Mouse (Mus musculus) forebrain, postnatal 0 days (tissue): Measurements from ENCODE around the gene 1110008L16Rik. TPM values are rescaled to one million over a fixed set of nuclear protein-coding genes. Genes with fewer than 3 reads are reported as not detected.

Source experiments
- ATAC-seq: fragments of 200-750 bp; cut with Nextera tagmentation; 2 replicates; pipeline ENCODE4 v1.8.0; 2017; ENCODE audit warnings: mild to moderate bottlenecking, moderate library complexity
- DNase-seq: peaks from one replicate; pipeline ENCODE4 v3.0.0-alpha.2; 2015
- H3K27ac ChIP-seq: fragments of 300-500 bp; sonication (generic); 2 replicates; pipeline ENCODE4 v1.5.1; 2014; ENCODE audit warnings: low read depth, mild to moderate bottlenecking, antibody characterized with exemption, low read length, moderate library complexity, mixed read lengths
- H3K27me3 ChIP-seq: fragments of 300-500 bp; sonication (generic); 2 replicates; pipeline ENCODE4 v1.6.1; 2014; ENCODE audit warnings: mild to moderate bottlenecking, low read length, mixed read lengths; ENCODE audit not compliant: insufficient read depth
- H3K36me3 ChIP-seq: fragments of 300-500 bp; sonication (generic); 2 replicates; pipeline ENCODE4 v1.6.1; 2014; ENCODE audit warnings: mild to moderate bottlenecking, moderate library complexity; ENCODE audit not compliant: insufficient read depth
- H3K4me1 ChIP-seq: fragments of 300-500 bp; sonication (generic); 2 replicates; pipeline ENCODE4 v1.6.1; 2014; ENCODE audit warnings: antibody characterized with exemption; ENCODE audit not compliant: insufficient read depth
- H3K4me2 ChIP-seq: fragments of 300-500 bp; sonication (generic); 2 replicates; pipeline ENCODE4 v1.6.1; 2014; ENCODE audit warnings: low read depth, mild to moderate bottlenecking, moderate library complexity
- H3K4me3 ChIP-seq: fragments of 300-500 bp; sonication (generic); 2 replicates; pipeline ENCODE4 v1.5.1; 2014; ENCODE audit warnings: low read depth, low read length, mixed read lengths
- H3K9ac ChIP-seq: fragments of 300-500 bp; sonication (generic); 2 replicates; pipeline ENCODE4 v1.6.1; 2014; ENCODE audit warnings: mild to moderate bottlenecking
- H3K9me3 ChIP-seq: fragments of 300-500 bp; sonication (generic); 2 replicates; pipeline ENCODE4 v1.6.1; 2016; ENCODE audit warnings: low read length
- CTCF ChIP-seq: sonication (generic); IDR thresholded peaks from 2 replicates; pipeline ENCODE4 v1.5.1; 2016; ENCODE audit warnings: antibody characterized with exemption, control low read depth, low read depth
- WGBS: fragments of 180-500 bp; shearing (Covaris S2); extraction: QIAGEN DNeasy Blood & Tissue Kit; methylation state at CpG from one replicate; pipeline ENCODE4 v1.1.7; 2014; 5-methylcytosine and 5-hydroxymethylcytosine counted together
- polyA plus RNA-seq: library from polyadenylated mRNA; unstranded; fragments of >200 nt; fragmentation: Nextera tagmentation; extraction: Ambion mirVana; gene quantifications from 2 replicates; pipeline ENCODE4 v1.2.1, GENCODE M21; 2015
- total RNA-seq: library from RNA; depleted of rRNA; stranded (reverse); fragments of >200 nt; gene quantifications from 2 replicates; pipeline ENCODE4 v1.2.3, GENCODE M21; 2014

Gene 1110008L16Rik
- total and polyA plus RNA-seq, 2 experiments from 2014 or later = 11.9 to 15.6 TPM

DNA sequence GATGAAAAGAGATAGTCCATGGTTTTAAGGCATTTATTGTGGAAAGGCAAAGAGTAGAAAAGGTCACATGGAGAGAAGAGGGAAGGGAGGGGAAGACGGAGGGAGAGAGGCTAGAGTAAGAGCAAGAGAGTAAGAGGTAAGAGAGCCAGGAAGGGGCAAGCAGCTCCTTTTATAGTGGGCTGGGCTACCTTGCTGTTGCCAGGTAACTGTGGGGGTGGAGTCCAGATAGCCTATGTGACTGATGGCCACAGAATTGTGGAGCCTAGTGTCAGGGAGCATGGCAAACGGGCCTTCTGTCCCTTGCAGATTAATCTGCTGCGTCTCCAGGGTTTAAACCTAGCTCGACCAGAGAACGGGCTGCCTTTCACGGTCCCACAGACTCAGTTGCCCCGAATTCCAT is 12.5 kb downstream of the 1110008L16Rik start:
- DNase-seq (no peak), ATAC-seq (no peak)
- H3K9ac ChIP-seq = no peak overlapping the region
- no peak for TF ChIP-seq CTCF
- no peaks in the 10 kb centered on the region for H3K36me3 ChIP-seq
- H3K27me3 ChIP-seq = no peaks in the 10 kb centered on the region
- no peak overlapping the region for H3K4me2 ChIP-seq
- no peaks in the 10 kb centered on the region for H3K9me3 ChIP-seq
- H3K27ac ChIP-seq = no peak overlapping the region
- WGBS = 88% methylated on average over 7 of the region's 7 CpGs
- no peak overlapping the region for H3K4me3 ChIP-seq
- H3K4me1 ChIP-seq = no peaks in the 10 kb centered on the region

DNA sequence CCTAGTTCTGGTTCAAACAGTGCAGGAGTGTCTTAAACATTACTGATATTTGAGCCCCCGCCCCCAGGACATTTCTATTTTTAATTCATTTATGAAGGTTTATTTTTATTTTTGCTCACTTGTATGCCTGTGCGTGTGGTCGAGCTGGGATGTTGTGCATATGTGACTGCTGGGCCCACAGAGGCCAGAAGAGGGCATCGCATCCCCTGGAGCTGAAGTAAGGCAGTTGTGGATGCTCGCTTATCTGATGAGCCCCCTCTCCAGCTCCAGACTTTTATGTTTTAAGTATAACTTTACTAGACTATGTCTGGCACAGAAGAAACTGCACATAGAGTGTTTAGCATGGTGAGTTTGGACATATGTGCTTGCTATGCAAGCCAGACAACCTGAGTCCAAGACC is 14.5 kb downstream of the 1110008L16Rik start:
- no peaks in the 10 kb centered on the region for H3K4me1 ChIP-seq
- TF ChIP-seq CTCF = no peak
- WGBS = 89% methylated on average over 5 of the region's 5 CpGs
- H3K9me3 ChIP-seq = no peaks in the 10 kb centered on the region
- no peak overlapping the region for H3K4me3 ChIP-seq
- H3K36me3 ChIP-seq = no peaks in the 10 kb centered on the region
- no peak overlapping the region for H3K27ac ChIP-seq
- no peak overlapping the region for H3K9ac ChIP-seq
- DNase-seq (no peak), ATAC-seq (no peak)
- H3K4me2 ChIP-seq = no peak overlapping the region
- no peaks in the 10 kb centered on the region for H3K27me3 ChIP-seq

DNA sequence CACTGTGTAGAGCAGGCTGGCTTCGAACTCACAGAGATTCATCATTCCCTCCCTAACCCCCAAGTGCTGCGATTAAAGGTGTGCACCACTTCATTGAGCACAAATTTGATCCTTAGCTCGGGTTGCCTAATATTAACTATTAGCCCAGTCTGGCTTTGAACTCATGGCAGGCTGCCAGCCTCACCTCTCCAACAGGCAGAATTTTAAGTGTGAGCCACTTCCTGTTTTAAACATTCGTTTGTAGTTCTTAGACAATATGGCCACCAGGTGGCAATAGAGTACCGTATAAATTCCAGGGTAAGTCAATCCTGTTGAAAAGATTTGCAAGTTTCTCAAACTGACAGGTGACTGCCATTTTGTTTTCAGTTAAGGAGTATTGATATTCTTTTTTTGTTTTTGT is 15.8 kb downstream of the 1110008L16Rik start:
- no peak overlapping the region for H3K4me2 ChIP-seq
- no peaks in the 10 kb centered on the region for H3K27me3 ChIP-seq
- H3K36me3 ChIP-seq = no peaks in the 10 kb centered on the region
- no peaks in the 10 kb centered on the region for H3K4me1 ChIP-seq
- TF ChIP-seq CTCF = peak; percentile 79
- H3K9ac ChIP-seq = no peak overlapping the region
- H3K27ac ChIP-seq = no peak overlapping the region
- ATAC-seq = peak; percentile 42
- peak; percentile 91 for DNase-seq
- no peaks in the 10 kb centered on the region for H3K9me3 ChIP-seq
- no peak overlapping the region for H3K4me3 ChIP-seq
- WGBS = 37% methylated on average over 5 of the region's 5 CpGs

DNA sequence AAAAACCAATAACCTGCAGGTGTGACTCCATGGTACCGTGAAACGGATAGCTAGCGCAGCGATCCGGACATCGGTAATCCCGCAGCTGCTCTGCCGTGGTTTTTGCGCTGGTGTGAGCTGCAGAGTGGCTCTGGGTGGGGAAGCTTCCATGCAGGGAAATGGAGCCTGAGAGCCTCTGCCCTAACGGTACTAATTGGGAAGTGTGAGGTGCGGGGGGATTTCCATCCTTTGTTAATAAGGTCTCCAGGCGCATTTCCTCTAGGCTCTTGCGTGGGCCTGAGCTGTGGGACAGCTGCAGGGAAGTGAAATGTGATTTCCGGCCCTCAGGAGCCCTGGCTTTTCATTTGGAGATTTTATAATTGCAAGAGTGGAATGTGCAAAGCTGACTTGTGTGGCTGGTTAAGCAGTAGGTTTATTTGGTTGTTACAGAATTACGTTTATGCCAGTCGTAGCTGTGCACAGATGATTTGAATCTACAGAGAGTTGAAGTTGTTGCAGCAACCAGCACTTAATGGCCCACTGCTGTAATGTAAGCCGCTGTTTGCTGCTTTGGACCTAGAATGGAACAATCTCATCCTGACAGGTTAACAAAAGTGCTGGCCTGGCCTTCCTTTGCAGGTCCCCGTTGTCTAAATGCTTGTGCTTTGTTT is 22.4 kb downstream of the 1110008L16Rik start:
- no peaks in the 10 kb centered on the region for H3K4me1 ChIP-seq
- no peaks in the 10 kb centered on the region for H3K27me3 ChIP-seq
- no peaks in the 10 kb centered on the region for H3K36me3 ChIP-seq
- no peak overlapping the region for H3K4me2 ChIP-seq
- no peak for ATAC-seq
- no peak overlapping the region for H3K9ac ChIP-seq
- H3K9me3 ChIP-seq = no peaks in the 10 kb centered on the region
- no peak for TF ChIP-seq CTCF
- H3K27ac ChIP-seq = no peak overlapping the region
- DNase-seq = no peak
- 75% methylated on average over 18 of the region's 18 CpGs for WGBS
- no peak overlapping the region for H3K4me3 ChIP-seq

DNA sequence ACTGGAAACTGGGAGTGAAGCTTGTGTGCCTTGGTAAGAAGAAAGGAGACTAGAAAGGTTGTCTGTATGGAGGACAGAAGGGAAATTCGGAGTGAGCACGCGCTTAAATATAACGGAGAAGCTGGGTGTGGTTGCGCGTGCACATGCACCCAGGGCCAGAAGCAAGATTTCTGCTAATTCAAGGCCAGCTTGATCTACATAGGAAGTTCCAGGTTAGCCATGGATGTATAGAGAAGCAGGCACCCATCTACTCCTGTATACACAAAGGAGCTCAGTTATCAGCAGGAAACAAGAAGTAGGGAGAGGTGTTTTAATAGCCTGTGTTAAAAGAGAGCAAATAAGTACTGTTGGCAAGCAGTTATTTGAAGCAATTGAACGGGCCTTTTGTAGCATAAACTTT is 26.3 kb downstream of the 1110008L16Rik start:
- H3K27ac ChIP-seq = no peak overlapping the region
- no peaks in the 10 kb centered on the region for H3K27me3 ChIP-seq
- no peak for ATAC-seq
- H3K36me3 ChIP-seq = 0 out of 2 replicates have a peak, but pooled peaks cover 9% of the 10 kb centered on the region
- DNase-seq = no peak
- TF ChIP-seq CTCF = no peak
- no peak overlapping the region for H3K4me2 ChIP-seq
- H3K4me3 ChIP-seq = no peak overlapping the region
- no peak overlapping the region for H3K9ac ChIP-seq
- H3K9me3 ChIP-seq = no peaks in the 10 kb centered on the region
- H3K4me1 ChIP-seq = no peaks in the 10 kb centered on the region
- WGBS = 93% methylated on average over 7 of the region's 7 CpGs

DNA sequence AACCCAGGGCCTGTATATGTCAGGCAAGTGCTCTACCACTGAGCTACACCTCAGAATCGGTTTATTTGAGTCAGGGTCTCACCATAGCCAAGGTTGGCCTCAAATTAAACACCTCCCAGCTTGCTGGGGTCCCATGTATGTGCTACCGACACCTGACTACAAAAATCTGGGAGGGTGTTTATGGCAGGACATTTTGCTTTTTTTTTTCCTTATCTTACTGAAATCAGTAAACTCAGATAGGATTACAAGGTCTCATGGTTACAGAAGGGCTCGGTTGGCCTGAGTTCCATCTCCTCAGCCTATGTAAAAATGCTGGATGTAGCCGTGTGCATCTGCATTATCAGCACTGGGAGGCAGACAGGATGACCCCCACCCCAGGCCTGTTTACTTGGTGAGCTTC is 29.4 kb downstream of the 1110008L16Rik start:
- H3K27ac ChIP-seq = no peak overlapping the region
- H3K4me3 ChIP-seq = no peak overlapping the region
- no peaks in the 10 kb centered on the region for H3K4me1 ChIP-seq
- H3K36me3 ChIP-seq = 0 out of 2 replicates have a peak, but pooled peaks cover 9% of the 10 kb centered on the region
- 93% methylated on average over 4 of the region's 4 CpGs for WGBS
- no peaks in the 10 kb centered on the region for H3K9me3 ChIP-seq
- H3K9ac ChIP-seq = no peak overlapping the region
- no peaks in the 10 kb centered on the region for H3K27me3 ChIP-seq
- no peak overlapping the region for H3K4me2 ChIP-seq
- no peak for TF ChIP-seq CTCF
- DNase-seq (no peak), ATAC-seq (no peak)

DNA sequence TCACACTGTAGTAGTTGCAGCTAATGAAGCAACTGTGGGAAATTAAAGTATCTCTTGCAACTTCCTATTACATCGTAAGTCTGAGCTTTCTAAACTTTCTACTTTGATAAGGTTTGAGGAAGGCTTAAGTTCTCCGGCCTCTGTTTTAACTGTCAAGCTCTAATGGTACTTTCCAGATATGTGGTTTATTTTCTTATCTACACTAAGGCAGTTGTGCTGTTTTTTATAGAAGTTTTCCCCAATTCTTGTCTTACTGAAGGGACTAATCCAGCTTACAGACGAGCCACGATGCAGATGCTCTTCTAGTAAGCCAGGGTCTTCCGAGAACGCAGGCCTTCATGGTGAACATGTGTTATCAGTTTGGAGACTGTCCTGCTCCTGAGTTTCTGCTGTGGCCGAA is 30.0 kb downstream of the 1110008L16Rik start:
- no peak for TF ChIP-seq CTCF
- H3K27me3 ChIP-seq = no peaks in the 10 kb centered on the region
- DNase-seq = no peak
- ATAC-seq = no peak
- H3K36me3 ChIP-seq = 0 out of 2 replicates have a peak, but pooled peaks cover 9% of the 10 kb centered on the region
- H3K4me2 ChIP-seq = no peak overlapping the region
- H3K27ac ChIP-seq = no peak overlapping the region
- H3K9ac ChIP-seq = no peak overlapping the region
- H3K4me3 ChIP-seq = no peak overlapping the region
- no peaks in the 10 kb centered on the region for H3K9me3 ChIP-seq
- H3K4me1 ChIP-seq = no peaks in the 10 kb centered on the region
- WGBS = 95% methylated on average over 7 of the region's 7 CpGs
